Mouse (Mus musculus) E14TG2a.4 (cell line): ENCODE data around the gene Farp2.

Source experiments
- H3K27me3 ChIP-seq: 2 replicates; pipeline ENCODE4 v1.6.1; 2014; ENCODE audit warnings: low read length, control low read depth; ENCODE audit not compliant: insufficient read depth
- H3K36me3 ChIP-seq: 2 replicates; pipeline ENCODE4 v1.6.1; 2014; ENCODE audit warnings: low read length, control low read depth; ENCODE audit not compliant: insufficient read depth
- H3K4me1 ChIP-seq: replicated peaks from 2 replicates; pipeline ENCODE4 v1.6.1; 2014; ENCODE audit warnings: low read depth, low read length, control low read depth
- H3K4me3 ChIP-seq: replicated peaks from 2 replicates; pipeline ENCODE4 v1.5.1; 2014; ENCODE audit warnings: mild to moderate bottlenecking, low read length
- H3K9me3 ChIP-seq: 2 replicates; pipeline ENCODE4 v1.6.1; 2014; ENCODE audit warnings: low read length, control low read depth
- CTCF ChIP-seq: conservative IDR thresholded peaks from 2 replicates; pipeline ENCODE4 v1.5.1; 2014; ENCODE audit warnings: low read length
- NANOG ChIP-seq: IDR thresholded peaks from 2 replicates; pipeline ENCODE4 v1.6.1; 2014; ENCODE audit warnings: borderline replicate concordance, low read length, mixed read lengths
- POU5F1 ChIP-seq: IDR thresholded peaks from 2 replicates; pipeline ENCODE4 v1.6.1; 2014; ENCODE audit warnings: low read length, borderline replicate concordance

Farp2 gene

GRCm38 (mm10) chr1:93607090-93608083, 95.5 kb downstream of the Farp2 start:
- H3K4me1 ChIP-seq, result peaks cover 44% of the 10 kb centered on the region
- H3K36me3 ChIP-seq, result no peaks in the 10 kb centered on the region
- H3K9me3 ChIP-seq, result no peaks in the 10 kb centered on the region
- H3K4me3 ChIP-seq, result 0 out of 2 replicates have a peak overlapping the region, but pooled peaks have one; percentile 1
- no peak for TF ChIP-seq NANOG
- no peak for TF ChIP-seq CTCF
- TF ChIP-seq POU5F1, result no peak
- H3K27me3 ChIP-seq, result no peaks in the 10 kb centered on the region

- Histone ChIP-seq H3K36me3 (no peaks in the 10 kb centered on the region), H3K27me3 (no peaks in the 10 kb centered on the region), H3K4me3 (no peak overlapping the region), H3K4me1 (peaks cover 41% of the 10 kb centered on the region), H3K9me3 (no peaks in the 10 kb centered on the region)
- TF ChIP-seq POU5F1 (no peak), NANOG (no peak), CTCF (no peak)
Measured at GRCm38 (mm10) chr1:93608696-93609245, 96.9 kb downstream of the Farp2 start.

DNA sequence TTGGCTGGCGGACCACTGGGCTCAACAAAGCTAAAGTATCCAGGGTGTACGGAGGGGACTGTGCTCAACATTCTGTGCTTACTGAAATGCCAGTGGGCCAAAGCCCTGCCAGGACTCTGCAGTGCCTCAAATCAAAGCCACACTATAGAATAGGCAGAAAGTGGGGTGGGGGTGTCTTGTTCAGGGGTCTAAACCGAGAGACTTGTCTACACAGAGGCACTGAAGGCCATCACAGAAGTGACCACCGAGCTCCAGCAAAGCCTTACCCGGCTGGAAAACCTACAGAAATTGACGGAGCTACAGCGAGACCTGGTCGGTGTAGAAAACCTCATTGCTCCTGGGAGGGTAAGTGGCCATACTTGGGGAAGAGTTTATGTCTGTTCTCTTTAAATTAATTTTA, 97.9 kb downstream of the Farp2 start:
- H3K9me3 ChIP-seq, result no peaks in the 10 kb centered on the region
- H3K4me3 ChIP-seq, result no peak overlapping the region
- no peaks in the 10 kb centered on the region for H3K27me3 ChIP-seq
- TF ChIP-seq POU5F1, result no peak
- TF ChIP-seq NANOG, result no peak
- TF ChIP-seq CTCF, result no peak
- H3K36me3 ChIP-seq, result no peaks in the 10 kb centered on the region
- H3K4me1 ChIP-seq, result peaks cover 34% of the 10 kb centered on the region

DNA sequence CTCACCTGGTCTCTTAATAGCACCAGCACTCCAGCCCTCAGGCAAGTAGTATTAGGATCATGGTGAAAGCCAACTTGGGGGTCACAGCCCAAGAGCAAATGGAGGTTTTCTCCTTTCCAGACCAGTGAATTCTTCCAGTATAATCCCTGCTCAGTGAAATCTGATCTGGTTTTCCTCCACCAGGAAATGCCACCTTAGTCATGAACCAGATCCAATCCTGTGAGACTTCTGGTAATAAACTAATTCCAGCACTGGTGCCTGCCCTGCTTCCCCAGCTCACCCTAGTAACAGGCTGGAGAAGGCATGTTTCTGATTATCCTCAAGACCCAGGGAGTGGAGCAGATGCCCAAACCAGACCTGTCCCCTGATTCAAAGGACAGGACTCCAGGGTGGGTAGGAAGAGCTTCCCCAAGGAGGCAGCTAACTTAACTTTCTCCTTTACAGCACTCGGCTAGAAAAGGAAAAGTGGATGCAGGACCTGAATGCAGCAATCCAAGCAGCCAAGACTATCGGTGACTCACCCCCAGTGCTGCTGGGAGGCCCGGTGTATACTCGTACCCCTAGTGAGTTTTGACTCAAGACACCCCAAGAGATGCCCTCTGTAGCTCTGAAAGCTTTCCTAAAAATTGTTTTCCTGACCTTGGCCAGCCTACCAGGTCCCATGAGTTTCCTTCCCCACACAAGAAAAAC, 106.3 kb downstream of the Farp2 start:
- TF ChIP-seq NANOG (no peak), CTCF (no peak), POU5F1 (no peak)
- H3K4me3 ChIP-seq, result no peak overlapping the region
- H3K9me3 ChIP-seq, result no peaks in the 10 kb centered on the region
- H3K36me3 ChIP-seq, result peaks cover 38% of the 10 kb centered on the region
- no peaks in the 10 kb centered on the region for H3K27me3 ChIP-seq
- no peaks in the 10 kb centered on the region for H3K4me1 ChIP-seq

DNA sequence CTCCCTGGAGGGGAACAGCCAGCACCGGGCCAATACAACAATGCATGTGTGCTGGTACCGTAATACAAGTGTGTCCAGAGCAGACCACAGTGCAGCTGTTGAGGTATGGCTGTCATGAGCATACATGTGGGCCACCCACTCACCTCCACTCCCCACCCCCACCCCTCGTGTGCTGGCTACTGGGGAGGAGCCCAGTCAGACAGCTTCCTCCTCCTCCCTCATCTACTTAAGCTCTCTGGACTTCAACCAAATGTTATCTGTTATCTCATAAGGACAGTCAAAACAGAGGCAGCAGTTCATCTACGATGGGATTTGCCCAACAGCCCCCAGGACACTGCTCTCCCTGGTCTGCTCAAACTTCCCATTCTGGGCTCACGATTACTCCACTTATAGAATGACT, 107.1 kb downstream of the Farp2 start:
- no peak overlapping the region for H3K4me3 ChIP-seq
- peaks cover 46% of the 10 kb centered on the region for H3K36me3 ChIP-seq
- H3K4me1 ChIP-seq, result no peaks in the 10 kb centered on the region
- TF ChIP-seq CTCF (no peak), NANOG (no peak), POU5F1 (no peak)
- no peaks in the 10 kb centered on the region for H3K9me3 ChIP-seq
- H3K27me3 ChIP-seq, result no peaks in the 10 kb centered on the region

GRCm38 (mm10) chr1:93624502-93624901, 112.6 kb downstream of the Farp2 start:
- Histone ChIP-seq H3K36me3 (peaks cover 94% of the 10 kb centered on the region), H3K9me3 (no peaks in the 10 kb centered on the region), H3K4me3 (no peak overlapping the region), H3K4me1 (0 out of 2 replicates have a peak, but pooled peaks cover 4% of the 10 kb centered on the region), H3K27me3 (no peaks in the 10 kb centered on the region)
- TF ChIP-seq NANOG, result no peak
- no peak for TF ChIP-seq POU5F1
- no peak for TF ChIP-seq CTCF

GRCm38 (mm10) chr1:93630796-93631195, 118.9 kb downstream of the Farp2 start:
- peaks cover 31% of the 10 kb centered on the region for H3K4me1 ChIP-seq
- H3K4me3 ChIP-seq, result no peak overlapping the region
- peaks cover 9% of the 10 kb centered on the region for H3K27me3 ChIP-seq
- peaks cover 67% of the 10 kb centered on the region for H3K36me3 ChIP-seq
- no peaks in the 10 kb centered on the region for H3K9me3 ChIP-seq
- TF ChIP-seq CTCF, result no peak
- TF ChIP-seq POU5F1, result no peak
- no peak for TF ChIP-seq NANOG

DNA sequence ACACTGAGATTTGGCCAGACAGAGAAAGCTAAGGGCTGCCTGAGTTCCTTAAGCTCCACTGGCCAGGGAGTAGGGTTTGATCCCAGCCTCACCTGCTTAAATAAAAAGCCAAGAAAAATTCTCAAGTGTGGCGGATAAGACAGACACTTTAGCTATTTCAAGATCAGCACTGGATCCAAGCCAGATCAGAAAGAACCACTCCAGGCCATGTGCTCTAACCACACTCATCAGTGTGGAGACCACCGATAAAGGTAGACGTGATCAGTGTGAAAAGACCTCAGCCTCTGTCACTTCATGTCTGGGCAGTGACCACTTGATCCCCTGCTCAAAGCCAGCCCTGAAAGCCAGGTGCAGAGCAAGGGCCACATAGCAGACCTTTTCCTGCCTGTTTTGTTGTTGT, 120.8 kb downstream of the Farp2 start:
- Histone ChIP-seq H3K4me3 (no peak overlapping the region), H3K4me1 (peaks cover 37% of the 10 kb centered on the region), H3K9me3 (no peaks in the 10 kb centered on the region), H3K27me3 (peaks cover 9% of the 10 kb centered on the region), H3K36me3 (peaks cover 48% of the 10 kb centered on the region)
- TF ChIP-seq POU5F1, result no peak
- TF ChIP-seq CTCF, result no peak
- TF ChIP-seq NANOG, result no peak
